Mouse (Mus musculus): ENCODE data around the gene Cxcr4. TPM values are rescaled to one million over a fixed set of nuclear protein-coding genes. Genes with fewer than 3 reads are reported as not detected.
A peak's percentile ranks its signal among the peaks of the same experiment; 100 is the strongest.
"Not testable (repeated sequence)": the region's sequence is repeated elsewhere in the genome, so short reads cannot be mapped to it uniquely, and the experiment has no call there.

Cxcr4 gene
- total and polyA plus RNA-seq, 3 experiments: 18.4 to 41.9 (median 36.7) TPM

GRCm38 (mm10) chr1:128600549-128600948 lies 8.5 kb upstream of the Cxcr4 start:
- no peak for DNase-seq

GRCm38 (mm10) chr1:128597209-128597782 lies 5.2 kb upstream of the Cxcr4 start:
- no peak for DNase-seq

- no peak for DNase-seq
Observed at GRCm38 (mm10) chr1:128595528-128595927, 3.4 kb upstream of the Cxcr4 start.

GRCm38 (mm10) chr1:128595105-128595420 lies 3.0 kb upstream of the Cxcr4 start:
- no peak for DNase-seq

- DNase-seq: no peak
Observed at GRCm38 (mm10) chr1:128594353-128595104, 2.4 kb upstream of the Cxcr4 start.

GRCm38 (mm10) chr1:128592961-128593501 lies 938 bp upstream of the Cxcr4 start:
- DNase-seq: peak; percentile 48

GRCm38 (mm10) chr1:128591721-128592210 lies 327 bp downstream of the Cxcr4 start:
- no peak for DNase-seq

GRCm38 (mm10) chr1:128590816-128591720 lies 1.0 kb downstream of the Cxcr4 start:
- DNase-seq: peak; percentile 41

GRCm38 (mm10) chr1:128590011-128590410 lies 2.1 kb downstream of the Cxcr4 start:
- DNase-seq: no peak

GRCm38 (mm10) chr1:128589488-128589887 lies 2.6 kb downstream of the Cxcr4 start:
- no peak for DNase-seq

GRCm38 (mm10) chr1:128588337-128588736 lies 3.8 kb downstream of the Cxcr4 start:
- no peak for DNase-seq

- no peak for DNase-seq
Observed at GRCm38 (mm10) chr1:128586928-128587780, 4.9 kb downstream of the Cxcr4 start.

- DNase-seq: no peak
Observed at GRCm38 (mm10) chr1:128586162-128586927, 5.7 kb downstream of the Cxcr4 start.

- peak; percentile 5 for DNase-seq
Observed at GRCm38 (mm10) chr1:128585396-128586161, 6.5 kb downstream of the Cxcr4 start.

GRCm38 (mm10) chr1:128584716-128585115 lies 7.4 kb downstream of the Cxcr4 start:
- not testable (repeated sequence) for DNase-seq

- no peak for DNase-seq
Observed at GRCm38 (mm10) chr1:128583279-128583872, 8.7 kb downstream of the Cxcr4 start.

GRCm38 (mm10) chr1:128580321-128580720 lies 11.8 kb downstream of the Cxcr4 start:
- no peak for DNase-seq

GRCm38 (mm10) chr1:128578454-128578853 lies 13.6 kb downstream of the Cxcr4 start:
- no peak for DNase-seq

GRCm38 (mm10) chr1:128575096-128575495 lies 17.0 kb downstream of the Cxcr4 start:
- no peak for DNase-seq
